Mouse (Mus musculus) MEL (cell line): ENCODE results near the gene Pcnx3. TPM values are rescaled to one million over a fixed set of nuclear protein-coding genes. Genes with fewer than 3 reads are reported as not detected.

ENCODE experiments used
- DNase-seq: peaks from one replicate; pipeline ENCODE4 v3.0.0; 2011; ENCODE audit warnings: low read depth, low spot score
- H3K27ac ChIP-seq: 2 replicates; pipeline ENCODE4 v1.5.1; 2012; ENCODE audit warnings: low read depth, mild to moderate bottlenecking, control low read depth, low read length, moderate library complexity; ENCODE audit not compliant: control insufficient read depth
- H3K27me3 ChIP-seq, 2 experiments: fragments of 150-350 bp in 1 of 2; sonication (generic) in 1 of 2; 2 replicates each; pipeline ENCODE4 v1.6.1; 2012; ENCODE audit warnings: low read length in 2 of 2, mild to moderate bottlenecking in 2 of 2, improper control_type of control experiment in 1 of 2, moderate library complexity in 1 of 2; ENCODE audit not compliant: insufficient read depth in 2 of 2, control insufficient read depth in 1 of 2
- H3K36me3 ChIP-seq, 2 experiments: 2 replicates each; pipeline ENCODE4 v1.6.1; 2012 to 2014; ENCODE audit warnings: low read length in 2 of 2, improper control_type of control experiment in 1 of 2, inconsistent platforms in 1 of 2, mild to moderate bottlenecking in 1 of 2; ENCODE audit not compliant: insufficient read depth in 2 of 2, control insufficient read depth in 1 of 2
- H3K4me1 ChIP-seq, 2 experiments: fragments of 150-350 bp in 1 of 2; sonication (generic) in 1 of 2; 2 replicates each; pipeline ENCODE4 v1.6.1; 2012; ENCODE audit warnings: low read length in 2 of 2, improper control_type of control experiment in 1 of 2, mild to moderate bottlenecking in 1 of 2; ENCODE audit not compliant: insufficient read depth in 2 of 2, control insufficient read depth in 1 of 2
- H3K4me3 ChIP-seq, 2 experiments: fragments of 150-350 bp in 1 of 2; sonication (generic) in 1 of 2; 2 replicates each; pipeline ENCODE4 v1.5.1; 2012; ENCODE audit warnings: low read depth in 2 of 2, low read length in 2 of 2, mild to moderate bottlenecking in 2 of 2, moderate library complexity in 2 of 2, control low read depth in 1 of 2, improper control_type of control experiment in 1 of 2; ENCODE audit not compliant: control insufficient read depth in 1 of 2, insufficient read depth in 1 of 2
- H3K79me2 ChIP-seq: 2 replicates; pipeline ENCODE4 v1.6.1; 2012; ENCODE audit warnings: mild to moderate bottlenecking, low read length, moderate library complexity; ENCODE audit not compliant: control insufficient read depth, poor library complexity, insufficient read depth
- H3K9ac ChIP-seq: 2 replicates; pipeline ENCODE4 v1.6.1; 2012; ENCODE audit warnings: low read depth, mild to moderate bottlenecking, control low read depth, low read length, moderate library complexity; ENCODE audit not compliant: control insufficient read depth, poor library complexity, severe bottlenecking
- H3K9me3 ChIP-seq: fragments of 150-350 bp; sonication (generic); replicated peaks from 2 replicates; pipeline ENCODE4 v1.6.1; 2012; ENCODE audit warnings: mild to moderate bottlenecking, low read length, improper control_type of control experiment, moderate library complexity; ENCODE audit not compliant: insufficient read depth
- BHLHE40 ChIP-seq: IDR thresholded peaks from 2 replicates; pipeline ENCODE4 v1.6.1; 2012; ENCODE audit warnings: low read depth, mild to moderate bottlenecking, inconsistent platforms, low read length, improper control_type of control experiment, borderline replicate concordance
- CHD2 ChIP-seq: IDR thresholded peaks from 2 replicates; pipeline ENCODE4 v1.6.1; 2011; ENCODE audit warnings: low read length, improper control_type of control experiment
- E2F4 ChIP-seq: IDR thresholded peaks from 2 replicates; pipeline ENCODE4 v1.6.1; 2011; ENCODE audit warnings: low read depth, low read length, improper control_type of control experiment, borderline replicate concordance
- ELF1 ChIP-seq: IDR thresholded peaks from 2 replicates; pipeline ENCODE4 v1.6.1; 2014; ENCODE audit warnings: low read depth, mild to moderate bottlenecking, inconsistent platforms, low read length, improper control_type of control experiment, moderate library complexity
- EP300 ChIP-seq, 2 experiments: IDR thresholded peaks; 2 replicates each; pipeline ENCODE4 v1.6.1; 2011; ENCODE audit warnings: improper control_type of control experiment in 2 of 2, low read length in 2 of 2, low read depth in 1 of 2, mild to moderate bottlenecking in 1 of 2
- ETS1 ChIP-seq: IDR thresholded peaks from 2 replicates; pipeline ENCODE4 v1.6.1; 2012; ENCODE audit warnings: low read depth, mild to moderate bottlenecking, inconsistent platforms, low read length, improper control_type of control experiment, moderate library complexity
- GABPA ChIP-seq: IDR thresholded peaks from 2 replicates; pipeline ENCODE4 v1.6.1; 2012; ENCODE audit warnings: low read depth, mild to moderate bottlenecking, inconsistent platforms, low read length, improper control_type of control experiment, moderate library complexity
- GATA1 ChIP-seq: IDR thresholded peaks from 2 replicates; pipeline ENCODE4 v1.6.1; 2011; ENCODE audit warnings: low read depth, low read length, improper control_type of control experiment
- KAT2A ChIP-seq: conservative IDR thresholded peaks from 2 replicates; pipeline ENCODE4 v1.6.1; 2012; ENCODE audit warnings: low read depth, low read length, improper control_type of control experiment, inconsistent platforms
- MAFK ChIP-seq: IDR thresholded peaks from 2 replicates; pipeline ENCODE4 v1.6.1; 2011; ENCODE audit warnings: low read depth, mild to moderate bottlenecking, low read length, improper control_type of control experiment, borderline replicate concordance
- MAX ChIP-seq: IDR thresholded peaks from 2 replicates; pipeline ENCODE4 v1.6.1; 2011; ENCODE audit warnings: low read length, improper control_type of control experiment
- MAZ ChIP-seq: IDR thresholded peaks from 2 replicates; pipeline ENCODE4 v1.6.1; 2012; ENCODE audit warnings: low read depth, mild to moderate bottlenecking, inconsistent platforms, low read length, improper control_type of control experiment
- MEF2A ChIP-seq: IDR thresholded peaks from 2 replicates; pipeline ENCODE4 v1.6.1; 2014; ENCODE audit warnings: low read depth, mild to moderate bottlenecking, inconsistent platforms, low read length, improper control_type of control experiment; ENCODE audit not compliant: poor library complexity, insufficient replicate concordance, severe bottlenecking; ENCODE audit errors: extremely low read depth
- MXI1 ChIP-seq: IDR thresholded peaks from 2 replicates; pipeline ENCODE4 v1.6.1; 2011; ENCODE audit warnings: mild to moderate bottlenecking, low read depth, low read length, improper control_type of control experiment
- MYB ChIP-seq: IDR thresholded peaks from 2 replicates; pipeline ENCODE4 v1.6.1; 2011; ENCODE audit warnings: mild to moderate bottlenecking, low read depth, low read length, improper control_type of control experiment
- MYC ChIP-seq: IDR thresholded peaks from 2 replicates; pipeline ENCODE4 v1.6.1; 2011; ENCODE audit warnings: low read depth, mild to moderate bottlenecking, low read length, improper control_type of control experiment, moderate library complexity
- NELFE ChIP-seq: IDR thresholded peaks from 2 replicates; pipeline ENCODE4 v1.6.1; 2011; ENCODE audit warnings: low read depth, low read length, improper control_type of control experiment
- NRF1 ChIP-seq: IDR thresholded peaks from 2 replicates; pipeline ENCODE4 v1.6.1; 2014; ENCODE audit warnings: low read depth, mild to moderate bottlenecking, inconsistent platforms, low read length, improper control_type of control experiment, moderate library complexity; ENCODE audit not compliant: poor library complexity, insufficient read depth, severe bottlenecking
- POLR2A ChIP-seq, 2 experiments: IDR thresholded peaks; 2 replicates each; pipeline ENCODE4 v1.6.1; 2011 to 2012; ENCODE audit warnings: low read length in 2 of 2, mild to moderate bottlenecking in 2 of 2, control low read depth in 1 of 2, improper control_type of control experiment in 1 of 2, low read depth in 1 of 2, moderate library complexity in 1 of 2; ENCODE audit not compliant: control insufficient read depth in 1 of 2, insufficient read depth in 1 of 2, poor library complexity in 1 of 2
- POLR2AphosphoS2 ChIP-seq: IDR thresholded peaks from 2 replicates; pipeline ENCODE4 v1.6.1; 2011; ENCODE audit warnings: low read length, improper control_type of control experiment
- POLR2AphosphoS5 ChIP-seq: IDR thresholded peaks from 2 replicates; pipeline ENCODE4 v1.6.1; 2012; ENCODE audit warnings: low read depth, borderline replicate concordance, mild to moderate bottlenecking, inconsistent platforms, low read length, moderate library complexity, mixed read lengths
- RCOR1 ChIP-seq: IDR thresholded peaks from 2 replicates; pipeline ENCODE4 v1.6.1; 2012; ENCODE audit warnings: low read depth, mild to moderate bottlenecking, inconsistent platforms, low read length, improper control_type of control experiment
- SIN3A ChIP-seq: IDR thresholded peaks from 2 replicates; pipeline ENCODE4 v1.6.1; 2012; ENCODE audit warnings: low read length, improper control_type of control experiment, inconsistent platforms
- SMC3 ChIP-seq: IDR thresholded peaks from 2 replicates; pipeline ENCODE4 v1.6.1; 2011; ENCODE audit warnings: low read depth, low read length, improper control_type of control experiment
- TAL1 ChIP-seq: IDR thresholded peaks from 2 replicates; pipeline ENCODE4 v1.6.1; 2012; ENCODE audit warnings: mild to moderate bottlenecking, inconsistent platforms, low read length, moderate library complexity, mixed read lengths
- TBP ChIP-seq: IDR thresholded peaks from 2 replicates; pipeline ENCODE4 v1.8.0; 2011; ENCODE audit warnings: low read depth, low read length, improper control_type of control experiment
- TCF12 ChIP-seq: IDR thresholded peaks from 2 replicates; pipeline ENCODE4 v1.6.1; 2014; ENCODE audit warnings: low read depth, mild to moderate bottlenecking, inconsistent platforms, low read length, improper control_type of control experiment, moderate library complexity
- UBTF ChIP-seq: IDR thresholded peaks from 2 replicates; pipeline ENCODE4 v1.6.1; 2012; ENCODE audit warnings: low read depth, mild to moderate bottlenecking, inconsistent platforms, low read length, improper control_type of control experiment, moderate library complexity, borderline replicate concordance; ENCODE audit not compliant: insufficient read depth
- ZC3H11A ChIP-seq: IDR thresholded peaks from 2 replicates; pipeline ENCODE4 v1.6.1; 2012; ENCODE audit warnings: low read depth, mild to moderate bottlenecking, inconsistent platforms, low read length, improper control_type of control experiment
- ZKSCAN1 ChIP-seq: IDR thresholded peaks from 2 replicates; pipeline ENCODE4 v1.6.1; 2012; ENCODE audit warnings: low read depth, mild to moderate bottlenecking, inconsistent platforms, low read length, improper control_type of control experiment, moderate library complexity
- ZMIZ1 ChIP-seq: IDR thresholded peaks from 2 replicates; pipeline ENCODE4 v1.6.1; 2012; ENCODE audit warnings: low read depth, mild to moderate bottlenecking, inconsistent platforms, low read length, improper control_type of control experiment, moderate library complexity
- ZNF384 ChIP-seq: IDR thresholded peaks from 2 replicates; pipeline ENCODE4 v1.6.1; 2012; ENCODE audit warnings: low read depth, mild to moderate bottlenecking, inconsistent platforms, low read length, improper control_type of control experiment
- polyA plus RNA-seq, 2 experiments: library from polyadenylated mRNA; stranded (reverse) in 1 of 2; unstranded in 1 of 2; fragments of >175 nt in 1 of 2; fragments of >200 nt in 1 of 2; gene quantifications; 2 replicates each; pipeline versions ENCODE4 v1.2.1 to v1.2.4; 2012; ENCODE audit warnings: low replicate concordance in 2 of 2, low read depth in 1 of 2; ENCODE audit not compliant: insufficient read length in 2 of 2, insufficient read depth in 1 of 2, missing spikeins in 1 of 2
- total RNA-seq: library from RNA; depleted of rRNA; stranded (reverse); fragments of 300-350 nt; gene quantifications from 2 replicates; pipeline ENCODE4 v1.2.3, GENCODE M21; 2012

Gene Pcnx3
- total and polyA plus RNA-seq, 3 experiments = 25.3 to 76.4 TPM; not detected in 1

GRCm38 (mm10) chr19:5726961-5727578, 38.4 kb upstream of the Pcnx3 start (continued):
- TF ChIP-seq ZNF384 = no peak
- TF ChIP-seq ETS1 = peak; percentile 83
- peak; percentile 81 to 85 for TF ChIP-seq EP300 (IDR thresholded peaks at IDR 0.05; ENCODE audit: low read depth in 1 of 2, low read length in 2 of 2)
- TF ChIP-seq ZC3H11A = no peak
- TF ChIP-seq NRF1 = 0 out of 2 replicates have a peak, but pooled peaks have one; percentile 45
- TF ChIP-seq CHD2 = 0 out of 2 replicates have a peak, but pooled peaks have one; percentile 28

- Histone ChIP-seq H3K9ac (peak within 1 kb of the TSS; percentile 93), H3K27ac (peak within 1 kb of the TSS; percentile 95), H3K79me2 (peaks cover 51% of the 10 kb centered on the region), H3K9me3 (no peaks in the 10 kb centered on the region), H3K4me1 (peaks cover 3 to 50% of the 10 kb centered on the region in 2 experiments; a peak in 3 of 4 replicates), H3K27me3 (no peaks in the 10 kb centered on the region), H3K36me3 (peaks cover 3 to 31% of the 10 kb centered on the region in 2 experiments; a peak in 3 of 4 replicates), H3K4me3 (peak within 1 kb of the TSS; percentile 70 to 93)
- DNase-seq = peak; percentile 86
- TF ChIP-seq POLR2AphosphoS5 = no peak
- no peak for TF ChIP-seq ETS1
- TF ChIP-seq MYC = no peak
- TF ChIP-seq ZMIZ1 = peak; percentile 52; the same call in 1 of the 2 replicates
- peak; percentile 73 for TF ChIP-seq NELFE
- TF ChIP-seq SIN3A = no peak; the same call in 1 of the 2 replicates
- peak; percentile 24; the same call in 1 of the 2 replicates for TF ChIP-seq MXI1
- peak; percentile 61 to 80; a peak in 2 of 4 replicates for TF ChIP-seq POLR2A (IDR thresholded peaks at IDR 0.05; ENCODE audit: control insufficient read depth in 1 of 2, insufficient read depth in 1 of 2, low read depth in 1 of 2, low read length in 2 of 2, poor library complexity in 1 of 2)
- peak; percentile 95 for TF ChIP-seq MAZ
- no peak for TF ChIP-seq ZKSCAN1
- no peak for TF ChIP-seq MYB
- TF ChIP-seq KAT2A = no peak
- no peak for TF ChIP-seq TAL1
- peak; percentile 95 for TF ChIP-seq ELF1
- no peak for TF ChIP-seq ZC3H11A
- TF ChIP-seq CHD2 = no peak
- TF ChIP-seq TCF12 = no peak
- TF ChIP-seq UBTF = no peak
- no peak for TF ChIP-seq RCOR1
- no peak; the same call in 1 of the 2 replicates for TF ChIP-seq TBP
- TF ChIP-seq MAFK = no peak
- TF ChIP-seq MAX = 0 out of 2 replicates have a peak, but pooled peaks have one; percentile 11
- peak; percentile 57 for TF ChIP-seq POLR2AphosphoS2
- no peak for TF ChIP-seq ZNF384
- TF ChIP-seq GABPA = no peak
- TF ChIP-seq BHLHE40 = no peak
- no peak for TF ChIP-seq MEF2A
- no peak for TF ChIP-seq GATA1
- no peak for TF ChIP-seq E2F4
- no peak for TF ChIP-seq SMC3
These were observed 37.2 kb upstream of the Pcnx3 start, which contains the start of gene Ehbp1l1 for GRCm38 (mm10) chr19:5725767-5726515. Gene Ehbp1l1, minus strand, starts transcription at chr19:5726317.
